Comparison of ENCODE assay signal across 13 mouse cellular contexts in the genomic region with DNA sequence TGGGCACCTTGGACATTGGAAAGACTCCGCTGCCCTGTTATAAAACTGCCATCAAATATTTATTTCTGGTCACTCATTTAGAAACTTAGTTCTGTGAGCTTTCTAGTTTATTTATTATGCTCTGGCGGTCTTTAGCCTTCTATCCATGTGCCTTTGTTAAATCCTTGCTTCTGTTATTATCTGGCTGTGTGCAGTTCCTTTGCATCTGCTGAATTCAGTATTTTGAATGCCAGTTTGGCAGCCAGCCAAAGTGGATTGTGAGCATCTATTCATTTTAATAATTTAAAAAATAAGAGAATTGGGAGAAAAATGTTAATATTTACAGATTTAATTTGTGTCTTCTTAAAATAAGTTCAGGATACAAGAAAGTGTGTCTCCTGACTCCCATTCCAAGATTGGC.
"Had no signal": no experiment of that assay in that cellular context is flagged by ENCODE, and none has a peak within 500 bp of the region (broad histone marks: within the 10 kb centered on the region; RNA-seq: fewer than 3 reads in every experiment).

No protein-coding gene starts in this region.

- H3K27ac ChIP-seq: intestine, embryonic 15.5 days; kidney, embryonic 15.5 days; left cerebral cortex, adult 2 months; limb, embryonic 15.5 days; liver, embryonic 13.5 days; lung, embryonic 15.5 days; midbrain, embryonic 12.5 days; neural tube, embryonic 15.5 days had no signal

- H3K9me3 ChIP-seq: intestine, embryonic 15.5 days; kidney, embryonic 15.5 days; limb, embryonic 15.5 days; liver, embryonic 13.5 days; lung, embryonic 15.5 days; midbrain, embryonic 12.5 days; neural tube, embryonic 15.5 days had no signal

- ATAC-seq: intestine, embryonic 15.5 days; liver, postnatal 0 days had no signal

- H3K27me3 ChIP-seq: intestine, embryonic 15.5 days; kidney, embryonic 15.5 days; limb, embryonic 15.5 days; lung, embryonic 15.5 days; neural tube, embryonic 15.5 days had no signal

- H3K36me3 ChIP-seq: intestine, embryonic 15.5 days; kidney, embryonic 15.5 days; limb, embryonic 15.5 days; lung, embryonic 15.5 days; midbrain, embryonic 12.5 days; neural tube, embryonic 15.5 days had no signal

- DNase-seq: kidney, adult 18-20 months; kidney, postnatal 14 days; liver, embryonic 13.5 days; liver, postnatal 0 days; thymus, postnatal 36 days had no signal

- H3K4me2 ChIP-seq: intestine, embryonic 15.5 days; kidney, embryonic 15.5 days; limb, embryonic 15.5 days; liver, embryonic 13.5 days; lung, embryonic 15.5 days; midbrain, embryonic 12.5 days; neural tube, embryonic 15.5 days had no signal

- H3K4me3 ChIP-seq: intestine, embryonic 15.5 days; kidney, embryonic 15.5 days; left cerebral cortex, adult 2 months; limb, embryonic 15.5 days; liver, embryonic 13.5 days; lung, embryonic 15.5 days; midbrain, embryonic 12.5 days; myocyte; neural tube, embryonic 15.5 days had no signal

- H3K9ac ChIP-seq: intestine, embryonic 15.5 days; kidney, embryonic 15.5 days; limb, embryonic 15.5 days; liver, embryonic 13.5 days; liver, postnatal 0 days; lung, embryonic 15.5 days; midbrain, embryonic 12.5 days; neural tube, embryonic 15.5 days had no signal
